Mouse (Mus musculus): Measurements from ENCODE around the gene Nags.
"Not testable (repeated sequence)": the region's sequence is repeated elsewhere in the genome, so short reads cannot be mapped to it uniquely, and the experiment has no call there.

Gene Nags

GRCm38 (mm10) chr11:102156786-102157089 is 11.4 kb downstream of the Nags start:
- no peak for DNase-seq (ENCODE audit: low spot score)

- not testable (repeated sequence) for DNase-seq (ENCODE audit: low spot score)
Measured at GRCm38 (mm10) chr11:102158024-102158423, 12.7 kb downstream of the Nags start.

DNA sequence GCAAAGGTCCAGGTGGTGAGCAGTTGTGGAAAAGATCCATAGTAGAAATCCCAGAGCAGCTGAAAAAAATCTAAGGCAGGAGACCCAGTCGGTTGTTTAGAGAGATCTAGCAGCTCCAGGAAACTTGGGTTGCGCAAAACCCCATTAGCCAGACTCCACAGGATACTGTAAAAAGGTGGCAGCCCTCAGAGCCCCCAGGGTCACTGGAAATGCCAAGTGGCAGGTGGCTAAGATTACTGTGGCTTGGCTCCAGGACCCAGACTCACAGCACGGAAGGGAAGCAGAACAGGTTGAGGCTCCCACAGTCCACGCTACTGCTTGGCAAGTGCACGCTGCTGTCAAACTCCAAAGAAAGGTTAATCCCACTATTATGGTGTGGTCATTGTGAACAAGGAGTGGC is 14.5 kb downstream of the Nags start:
- DNase-seq (ENCODE audit: low spot score): no peak

GRCm38 (mm10) chr11:102165971-102166722 is 20.8 kb downstream of the Nags start:
- DNase-seq (ENCODE audit: low spot score): no peak

DNA sequence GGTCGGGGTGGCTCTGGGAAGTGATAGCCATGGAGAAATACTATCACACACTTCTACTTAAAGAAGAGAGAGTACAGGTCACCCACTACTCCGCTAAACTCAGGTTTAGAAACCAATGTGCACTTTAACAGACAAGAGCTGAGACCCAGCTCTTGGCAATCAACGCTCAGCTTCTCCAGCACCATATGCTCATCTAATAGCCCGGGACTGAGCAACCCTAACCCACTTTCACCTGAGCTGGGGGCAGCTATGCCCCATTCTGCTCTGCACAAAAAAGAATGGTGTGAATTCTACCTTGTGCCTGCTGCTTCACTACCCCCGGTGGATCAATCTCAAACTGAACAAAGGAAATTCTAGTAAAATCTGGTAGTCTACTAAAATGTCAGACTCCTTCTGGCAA is 22.2 kb downstream of the Nags start:
- DNase-seq (ENCODE audit: low spot score): no peak

- DNase-seq (ENCODE audit: low spot score): no peak
Measured at GRCm38 (mm10) chr11:102168689-102169088, 23.4 kb downstream of the Nags start.

DNA sequence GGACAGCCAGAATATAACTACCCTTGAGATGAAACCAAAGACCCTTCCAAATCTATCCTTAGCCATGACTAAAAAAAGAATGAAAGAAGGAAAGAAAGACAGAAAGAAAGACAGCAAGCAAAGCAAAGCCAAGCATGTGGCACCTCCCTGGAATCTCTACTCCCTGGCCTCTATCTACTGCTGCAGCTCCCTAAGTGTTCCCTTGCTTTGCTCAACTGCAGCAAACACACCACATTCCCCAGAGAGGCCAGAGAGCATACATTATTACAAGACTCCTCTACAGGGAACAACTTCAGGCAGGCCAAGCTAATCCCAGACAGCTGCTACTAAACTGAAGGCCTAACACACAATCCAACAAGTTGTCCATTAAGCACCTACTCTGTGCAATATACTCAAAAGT is 34.5 kb downstream of the Nags start:
- no peak for DNase-seq (ENCODE audit: low spot score)

DNA sequence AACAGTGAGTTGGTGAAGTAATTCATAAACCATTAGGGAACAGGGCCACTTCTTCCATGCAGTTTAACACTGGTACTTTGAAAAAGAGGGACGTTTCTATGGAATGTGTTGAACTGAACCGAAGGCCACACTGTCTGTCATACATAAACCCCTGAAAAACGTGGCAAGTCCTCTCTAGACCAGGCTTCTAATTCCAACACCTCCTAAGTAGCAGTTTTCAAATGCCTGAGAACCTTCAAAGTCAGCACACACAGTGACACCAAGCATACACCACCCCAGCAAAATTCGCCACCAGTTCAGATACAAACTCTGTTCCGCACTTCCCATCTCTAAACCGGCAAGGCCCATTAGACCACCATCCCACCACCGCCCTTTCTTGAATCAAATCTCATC is 38.9 kb downstream of the Nags start:
- DNase-seq (ENCODE audit: low spot score): no peak

DNA sequence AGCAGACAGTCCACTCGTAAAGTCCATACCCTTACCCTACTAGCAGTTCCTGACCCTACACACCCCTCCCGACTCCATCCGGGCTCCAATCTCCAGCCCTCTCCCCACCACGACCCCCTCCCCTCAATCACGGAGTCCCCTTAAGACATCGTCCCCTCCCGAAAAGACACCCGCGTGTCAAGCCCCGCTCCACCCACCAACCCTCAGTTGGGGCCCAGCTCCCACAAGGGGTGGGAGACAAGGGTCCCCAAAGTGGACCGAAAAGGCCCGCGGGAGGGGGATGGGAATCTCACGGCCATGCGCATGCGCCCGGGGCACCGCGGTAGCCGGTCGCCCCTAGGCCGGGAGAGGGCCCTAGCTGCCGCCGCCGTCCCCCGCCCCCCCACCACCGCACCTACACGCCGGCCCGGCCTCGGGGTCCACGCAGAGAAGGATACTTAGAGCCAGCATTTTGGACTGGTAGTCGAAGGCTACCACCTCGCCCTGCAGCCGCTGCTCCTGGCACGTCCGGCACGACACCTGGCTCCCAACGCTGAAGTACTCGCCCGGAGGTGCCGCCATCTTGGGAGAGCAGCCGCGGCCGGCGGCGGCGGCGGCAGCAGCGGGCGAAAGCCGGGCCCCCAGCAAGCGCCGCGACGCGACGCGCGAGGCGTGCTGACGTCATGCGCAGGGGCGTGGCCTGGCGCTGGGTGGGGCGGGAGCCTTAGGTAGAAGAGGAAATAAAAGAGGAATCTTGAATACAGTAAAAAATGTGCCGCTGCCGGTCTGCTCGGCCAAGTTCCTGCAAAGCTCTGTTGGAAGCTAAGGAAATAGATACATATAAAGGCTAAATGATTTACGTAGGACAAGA is 39.6 kb downstream of the Nags start, which contains the start of gene Lsm12:
TSS of gene Lsm12 (minus strand) at position 651 of the 850 bp plus-strand sequence.
- DNase-seq (ENCODE audit: low spot score): peak; percentile 90

DNA sequence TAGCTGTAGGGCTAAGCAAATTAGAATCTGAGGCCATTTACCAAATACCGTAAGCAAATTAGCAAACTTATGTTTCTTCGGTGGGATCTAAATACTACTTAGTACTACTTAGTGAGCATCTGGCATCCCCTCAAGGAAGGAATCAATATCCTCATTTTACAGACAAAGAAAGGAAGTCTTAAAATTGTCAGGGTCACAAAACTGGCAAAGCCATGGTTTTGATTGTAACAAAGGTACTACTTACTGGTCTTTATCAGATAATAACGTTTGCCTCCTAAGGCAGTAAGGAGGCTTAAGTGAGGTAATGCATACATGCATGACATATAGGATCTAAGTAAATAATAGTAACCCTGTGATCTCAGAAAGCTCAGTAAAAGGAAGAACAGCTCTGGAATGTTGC is 40.4 kb downstream of the Nags start:
- DNase-seq (ENCODE audit: low spot score): no peak

DNA sequence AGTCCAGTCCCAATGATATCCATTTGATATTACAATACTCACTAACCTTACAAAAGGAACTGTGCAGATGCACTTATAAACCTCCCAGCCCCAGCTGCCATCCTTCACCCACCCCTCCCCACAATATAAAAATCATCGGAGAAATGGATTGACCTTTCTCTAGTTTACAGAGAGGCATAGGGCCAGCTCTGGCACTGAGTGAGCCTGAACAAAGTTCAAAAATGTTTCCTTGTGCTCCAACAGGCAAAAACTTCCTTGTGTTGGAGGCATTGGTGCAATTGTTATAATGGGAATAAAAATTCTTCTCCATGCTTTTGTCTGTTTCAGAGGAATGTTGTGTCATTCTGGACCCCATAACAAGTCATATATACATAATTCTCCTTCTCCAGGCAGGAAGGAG is 40.9 kb downstream of the Nags start:
- no peak for DNase-seq (ENCODE audit: low spot score)

- no peak for DNase-seq (ENCODE audit: low spot score)
Measured at GRCm38 (mm10) chr11:102188980-102189379, 43.7 kb downstream of the Nags start.

- peak; percentile 87 for DNase-seq (ENCODE audit: low spot score)
Measured at GRCm38 (mm10) chr11:102189461-102190436, 44.4 kb downstream of the Nags start, which contains the start of gene G6pc3. TSS of gene G6pc3 (plus strand) at chr11:102189620.

- DNase-seq (ENCODE audit: low spot score): no peak
Measured at GRCm38 (mm10) chr11:102190848-102191247, 45.5 kb downstream of the Nags start.

DNA sequence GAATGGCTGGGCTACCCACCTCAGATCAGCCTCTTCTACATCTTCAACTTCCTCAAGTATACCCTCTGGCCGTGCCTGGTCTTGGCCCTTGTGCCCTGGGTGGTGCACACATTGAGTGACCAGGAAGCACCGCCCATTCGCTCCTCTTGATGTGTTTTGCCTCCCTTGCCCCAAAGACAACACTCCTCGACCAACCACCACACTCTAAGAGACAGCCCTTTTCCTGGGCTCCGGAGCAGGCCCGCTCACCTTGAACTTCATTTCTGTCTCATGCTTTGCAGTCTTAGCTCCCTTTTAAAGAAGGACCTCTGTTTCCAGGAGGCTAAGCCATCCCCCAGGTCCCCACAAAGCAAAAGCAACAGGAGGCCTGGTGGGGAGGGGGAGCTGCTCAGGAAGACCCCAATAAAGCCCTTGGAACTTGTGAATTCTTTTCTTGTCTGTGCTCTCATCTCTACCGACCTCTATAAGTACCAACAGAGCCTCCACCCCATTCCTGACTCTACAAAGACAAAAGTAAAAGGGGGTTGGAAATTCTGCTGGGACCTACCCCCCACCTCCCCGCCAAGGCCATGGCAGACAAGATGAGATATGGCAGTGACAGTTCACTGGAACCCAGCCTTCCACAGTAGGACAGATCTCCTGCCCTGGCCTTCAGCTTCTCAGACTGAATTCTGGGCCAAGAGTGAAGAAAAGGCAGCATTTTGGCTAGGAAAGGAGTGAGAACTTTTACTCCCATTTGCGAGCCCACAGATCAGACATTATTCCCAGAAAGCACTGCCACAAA is 48.5 kb downstream of the Nags start:
- no peak for DNase-seq (ENCODE audit: low spot score)

DNA sequence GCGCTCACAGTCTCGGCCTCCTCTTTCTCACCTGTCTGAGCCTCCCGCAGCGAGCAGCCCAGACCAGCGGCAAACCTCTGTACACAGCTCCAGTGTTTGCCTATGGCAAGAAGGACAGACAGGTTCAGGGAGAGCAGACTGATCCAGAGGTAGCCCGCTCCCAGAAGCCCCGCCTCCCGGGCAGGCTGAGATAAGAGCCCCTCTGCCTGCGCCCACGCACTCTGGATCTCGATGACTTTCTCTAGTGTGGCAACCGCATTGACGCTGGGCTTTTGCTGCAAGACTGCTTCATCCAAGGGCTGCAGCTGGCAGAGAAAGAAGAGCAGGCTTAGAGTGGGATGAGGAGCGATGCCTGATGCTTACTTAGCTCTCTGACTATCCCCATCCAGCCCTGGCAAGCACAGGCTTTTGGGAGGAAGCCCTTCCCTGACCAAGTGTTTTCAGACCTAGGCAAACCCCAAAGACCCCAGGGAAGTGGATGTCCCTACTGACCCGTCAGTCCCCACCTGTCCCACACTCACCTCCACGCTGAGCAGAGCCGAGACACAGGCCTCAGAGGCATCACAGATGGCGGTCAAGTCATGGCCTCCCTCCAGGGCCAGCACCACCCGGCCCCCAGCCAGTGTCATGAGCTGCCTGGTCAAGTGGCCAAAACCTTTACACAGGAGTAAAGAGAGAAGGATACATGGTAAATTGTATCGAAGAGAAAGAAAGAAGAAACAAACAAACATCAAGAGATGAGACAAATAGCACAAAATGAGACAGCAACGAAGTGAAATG is 50.9 kb downstream of the Nags start:
- no peak for DNase-seq (ENCODE audit: low spot score)

DNA sequence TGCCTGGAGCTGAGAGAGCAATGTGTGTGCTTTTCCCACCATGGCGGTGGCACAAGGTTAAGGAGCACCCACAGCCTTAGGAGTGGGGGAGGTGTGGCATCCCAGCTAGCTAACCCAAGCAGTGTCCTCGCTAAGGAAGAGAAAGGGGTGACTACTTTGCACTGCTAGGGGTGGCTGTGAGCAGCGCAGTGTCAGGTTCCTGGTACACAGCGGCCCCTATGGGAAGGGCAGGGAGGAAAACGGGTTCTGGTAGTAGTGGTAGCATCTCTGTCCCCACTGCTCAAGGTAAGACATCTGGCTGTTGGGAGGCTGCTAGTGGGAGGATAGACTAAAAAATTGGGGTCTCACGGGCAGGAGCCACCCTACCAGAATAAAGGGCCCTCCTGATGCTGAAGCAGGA is 52.9 kb downstream of the Nags start:
- no peak for DNase-seq (ENCODE audit: low spot score)

Measured in ovary, adult 18-20 months (tissue).